Mouse (Mus musculus) heart, embryonic 11.5 days (tissue): ENCODE results near the gene Rreb1. TPM values are rescaled to one million over a fixed set of nuclear protein-coding genes. Genes with fewer than 3 reads are reported as not detected.
A peak's percentile ranks its signal among the peaks of the same experiment; 100 is the strongest.

Experiments
- ATAC-seq: fragments of 200-750 bp; cut with Nextera tagmentation; replicated peaks from 2 replicates; pipeline ENCODE4 v1.8.0; 2017; ENCODE audit warnings: moderate library complexity; ENCODE audit not compliant: insufficient number of reproducible peaks, low FRiP score, low TSS enrichment
- H3K27ac ChIP-seq: fragments of 300-500 bp; sonication (generic); 2 replicates; pipeline ENCODE4 v1.5.1; 2014; ENCODE audit warnings: mild to moderate bottlenecking, low read depth, low read length
- H3K27me3 ChIP-seq: fragments of 300-500 bp; sonication (generic); 2 replicates; pipeline ENCODE4 v1.6.1; 2014; ENCODE audit warnings: mild to moderate bottlenecking, low read length, mixed read lengths; ENCODE audit not compliant: control insufficient read depth, insufficient read depth
- H3K36me3 ChIP-seq: fragments of 300-500 bp; sonication (generic); 2 replicates; pipeline ENCODE4 v1.6.1; 2014; ENCODE audit warnings: mild to moderate bottlenecking, low read length, moderate library complexity, mixed read lengths; ENCODE audit not compliant: control insufficient read depth, insufficient read depth
- H3K4me1 ChIP-seq: fragments of 300-500 bp; sonication (generic); 2 replicates; pipeline ENCODE4 v1.6.1; 2014; ENCODE audit warnings: low read length; ENCODE audit not compliant: control insufficient read depth, insufficient read depth
- H3K4me2 ChIP-seq: fragments of 300-500 bp; sonication (generic); 2 replicates; pipeline ENCODE4 v1.6.1; 2014; ENCODE audit warnings: mild to moderate bottlenecking, moderate library complexity
- H3K4me3 ChIP-seq: fragments of 300-500 bp; sonication (generic); 2 replicates; pipeline ENCODE4 v1.5.1; 2014; ENCODE audit warnings: low read depth, low read length
- H3K9ac ChIP-seq: fragments of 300-500 bp; sonication (generic); 2 replicates; pipeline ENCODE4 v1.6.1; 2014; ENCODE audit warnings: mild to moderate bottlenecking, low read depth, low read length, moderate library complexity
- H3K9me3 ChIP-seq: fragments of 300-500 bp; sonication (generic); replicated peaks from 2 replicates; pipeline ENCODE4 v1.6.1; 2016; ENCODE audit warnings: low read length; ENCODE audit not compliant: control insufficient read depth
- WGBS: fragments of 180-500 bp; shearing (Covaris S2); extraction: QIAGEN DNeasy Blood & Tissue Kit; methylation state at CpG from one replicate; pipeline ENCODE4 v1.1.7; 2014; ENCODE audit not compliant: insufficient replicate concordance; 5-methylcytosine and 5-hydroxymethylcytosine counted together
- polyA plus RNA-seq: library from polyadenylated mRNA; unstranded; fragments of >200 nt; fragmentation: Nextera tagmentation; extraction: Ambion mirVana; gene quantifications from 2 replicates; pipeline ENCODE4 v1.2.1, GENCODE M21; 2014

Rreb1 gene
- polyA plus RNA-seq, 1 experiment from 2014 or later, result 16.6 TPM

GRCm38 (mm10) chr13:37994405-37994749 is 216.2 kb downstream of the Rreb1 start:
- peaks cover 5% of the 10 kb centered on the region; the same call in 1 of the 2 replicates for H3K4me1 ChIP-seq
- H3K4me2 ChIP-seq, result peak overlapping the region; percentile 86
- peak overlapping the region; percentile 97; the same call in 1 of the 2 replicates for H3K9ac ChIP-seq
- H3K9me3 ChIP-seq, result no peaks in the 10 kb centered on the region
- 14% methylated on average over 7 of the region's 7 CpGs for WGBS
- H3K4me3 ChIP-seq, result peak overlapping the region; percentile 95
- ATAC-seq, result 0 out of 2 replicates have a peak, but pooled peaks have one; percentile 13
- peak overlapping the region; percentile 72; the same call in 1 of the 2 replicates for H3K27ac ChIP-seq
- H3K36me3 ChIP-seq, result peaks cover 9% of the 10 kb centered on the region
- H3K27me3 ChIP-seq, result no peaks in the 10 kb centered on the region

GRCm38 (mm10) chr13:37999713-38000112 is 221.5 kb downstream of the Rreb1 start:
- Histone ChIP-seq H3K4me3 (no peak overlapping the region), H3K4me1 (no peaks in the 10 kb centered on the region), H3K9me3 (0 out of 2 replicates have a peak, but pooled peaks cover 3% of the 10 kb centered on the region), H3K36me3 (no peaks in the 10 kb centered on the region), H3K27me3 (no peaks in the 10 kb centered on the region), H3K4me2 (no peak overlapping the region), H3K27ac (no peak overlapping the region), H3K9ac (no peak overlapping the region)
- 82% methylated on average over 3 of the region's 3 CpGs for WGBS
- peak; percentile 59; the same call in 1 of the 2 replicates for ATAC-seq

Other genes starting within 250 kb of the Rreb1 start
- 100 and 126 TPM in 2 replicates for gene Ssr1, start 215.8 kb downstream of the Rreb1 start, polyA plus RNA-seq